Mouse (Mus musculus) ES-E14 (cell line): ENCODE results near the gene Ceacam10.

Experiments used
- CHD2 ChIP-seq: IDR thresholded peaks from 2 replicates; pipeline ENCODE4 v1.6.1; 2014; ENCODE audit warnings: mild to moderate bottlenecking, low read depth, low read length, inconsistent platforms
- MAFK ChIP-seq: IDR thresholded peaks from 2 replicates; pipeline ENCODE4 v1.6.1; 2014; ENCODE audit warnings: mild to moderate bottlenecking, low read depth, low read length, inconsistent platforms; ENCODE audit not compliant: insufficient read depth
- ZC3H11A ChIP-seq: IDR thresholded peaks from 2 replicates; pipeline ENCODE4 v1.6.1; 2012; ENCODE audit warnings: low read depth, mild to moderate bottlenecking, inconsistent platforms, low read length, borderline replicate concordance

GRCm38 (mm10) chr7:24761161-24761560, 15.8 kb upstream of the Ceacam10 start:
- no peak for TF ChIP-seq ZC3H11A
- no peak for TF ChIP-seq MAFK
- no peak for TF ChIP-seq CHD2
